Mouse (Mus musculus) stomach, embryonic 15.5 days (tissue): ENCODE measurements around the gene Reck. TPM values are rescaled to one million over a fixed set of nuclear protein-coding genes. Genes with fewer than 3 reads are reported as not detected.

Experiments used
- ATAC-seq: fragments of 200-750 bp; cut with Nextera tagmentation; 2 replicates; pipeline ENCODE4 v1.8.0; 2017; ENCODE audit warnings: low read depth, moderate number of reproducible peaks, moderate TSS enrichment; ENCODE audit not compliant: insufficient read depth, low FRiP score
- H3K27ac ChIP-seq: fragments of 300-500 bp; sonication (generic); 2 replicates; pipeline ENCODE4 v1.5.1; 2015; ENCODE audit warnings: mild to moderate bottlenecking, inconsistent platforms
- H3K27me3 ChIP-seq: fragments of 300-500 bp; sonication (generic); replicated peaks from 2 replicates; pipeline ENCODE4 v1.6.1; 2015; ENCODE audit warnings: inconsistent platforms
- H3K36me3 ChIP-seq: fragments of 300-500 bp; sonication (generic); 2 replicates; pipeline ENCODE4 v1.6.1; 2015; ENCODE audit warnings: inconsistent platforms
- H3K4me1 ChIP-seq: fragments of 300-500 bp; sonication (generic); 2 replicates; pipeline ENCODE4 v1.6.1; 2015; ENCODE audit warnings: inconsistent platforms
- H3K4me2 ChIP-seq: fragments of 300-500 bp; sonication (generic); 2 replicates; pipeline ENCODE4 v1.6.1; 2015; ENCODE audit warnings: mild to moderate bottlenecking, inconsistent platforms
- H3K4me3 ChIP-seq: fragments of 300-500 bp; sonication (generic); replicated peaks from 2 replicates; pipeline ENCODE4 v1.5.1; 2015; ENCODE audit warnings: inconsistent platforms
- H3K9ac ChIP-seq: fragments of 300-500 bp; sonication (generic); 2 replicates; pipeline ENCODE4 v1.6.1; 2015; ENCODE audit warnings: inconsistent platforms
- H3K9me3 ChIP-seq: fragments of 300-500 bp; sonication (generic); 2 replicates; pipeline ENCODE4 v1.6.1; 2016; ENCODE audit warnings: inconsistent platforms
- WGBS: fragments of 180-500 bp; shearing (Covaris S2); methylation state at CpG from one replicate; pipeline ENCODE4 v1.1.7; 2015; 5-methylcytosine and 5-hydroxymethylcytosine counted together
- polyA plus RNA-seq: library from polyadenylated mRNA; unstranded; fragments of >200 nt; fragmentation: Nextera tagmentation; extraction: Ambion mirVana; gene quantifications from 2 replicates; pipeline ENCODE4 v1.2.1, GENCODE M21; 2015

Gene Reck
- polyA plus RNA-seq, 1 experiment from 2014 or later, result 21.8 TPM

- Histone ChIP-seq H3K9me3 (no peaks in the 10 kb centered on the region), H3K9ac (no peak overlapping the region), H3K27me3 (no peaks in the 10 kb centered on the region), H3K4me1 (peaks cover 14% of the 10 kb centered on the region), H3K36me3 (no peaks in the 10 kb centered on the region), H3K4me3 (no peak overlapping the region), H3K4me2 (no peak overlapping the region), H3K27ac (no peak overlapping the region)
- no peak for ATAC-seq
- 93% methylated on average over 22 of the region's 22 CpGs for WGBS
Measured at GRCm38 (mm10) chr4:43983756-43984155, 108.4 kb downstream of the Reck start.

GRCm38 (mm10) chr4:43984326-43984725 lies 109.0 kb downstream of the Reck start:
- WGBS, result 88% methylated on average over 19 of the region's 19 CpGs
- Histone ChIP-seq H3K9me3 (no peaks in the 10 kb centered on the region), H3K36me3 (no peaks in the 10 kb centered on the region), H3K4me3 (no peak overlapping the region), H3K27ac (no peak overlapping the region), H3K4me1 (peaks cover 11% of the 10 kb centered on the region), H3K9ac (no peak overlapping the region), H3K27me3 (no peaks in the 10 kb centered on the region), H3K4me2 (no peak overlapping the region)
- ATAC-seq, result no peak

GRCm38 (mm10) chr4:43988976-43989375 lies 113.6 kb downstream of the Reck start:
- Histone ChIP-seq H3K9ac (no peak overlapping the region), H3K36me3 (no peaks in the 10 kb centered on the region), H3K9me3 (no peaks in the 10 kb centered on the region), H3K4me2 (no peak overlapping the region), H3K27ac (no peak overlapping the region), H3K4me1 (no peaks in the 10 kb centered on the region), H3K27me3 (no peaks in the 10 kb centered on the region), H3K4me3 (no peak overlapping the region)
- no peak for ATAC-seq
- 83% methylated on average over 3 of the region's 3 CpGs for WGBS

- no peak overlapping the region for H3K27ac ChIP-seq
- 92% methylated on average over 11 of the region's 11 CpGs for WGBS
- no peaks in the 10 kb centered on the region for H3K27me3 ChIP-seq
- H3K4me2 ChIP-seq, result no peak overlapping the region
- no peaks in the 10 kb centered on the region for H3K4me1 ChIP-seq
- H3K4me3 ChIP-seq, result no peak overlapping the region
- no peaks in the 10 kb centered on the region for H3K36me3 ChIP-seq
- H3K9ac ChIP-seq, result no peak overlapping the region
- H3K9me3 ChIP-seq, result no peaks in the 10 kb centered on the region
- ATAC-seq, result no peak
Measured at GRCm38 (mm10) chr4:43993072-43993471, 117.7 kb downstream of the Reck start.

GRCm38 (mm10) chr4:43994342-43994741 lies 119.0 kb downstream of the Reck start:
- no peak for ATAC-seq
- Histone ChIP-seq H3K9ac (no peak overlapping the region), H3K27ac (no peak overlapping the region), H3K4me1 (no peaks in the 10 kb centered on the region), H3K4me3 (no peak overlapping the region), H3K36me3 (no peaks in the 10 kb centered on the region), H3K9me3 (no peaks in the 10 kb centered on the region), H3K27me3 (no peaks in the 10 kb centered on the region), H3K4me2 (no peak overlapping the region)
- WGBS, result 52% methylated on average over 2 of the region's 2 CpGs

Other genes with a start within 250 kb of the Reck start
- 9.3 TPM in 2 replicates for gene Npr2, start 243.6 kb upstream of the Reck start, polyA plus RNA-seq
- gene Spag8, start 221.9 kb upstream of the Reck start, polyA plus RNA-seq, result 0.80 and 1.0 TPM in 2 replicates
- gene Hint2, start 219.1 kb upstream of the Reck start, polyA plus RNA-seq, result 108 and 116 TPM in 2 replicates
- gene Tmem8b, start 206.6 kb upstream of the Reck start, polyA plus RNA-seq, result 4.0 and 4.6 TPM in 2 replicates
- 2.5 and 4.1 TPM in 2 replicates for gene Fam221b, start 206.4 kb upstream of the Reck start, polyA plus RNA-seq
- not detected in 2 replicates for gene Olfr70, start 174.7 kb upstream of the Reck start, polyA plus RNA-seq
- gene Olfr71, start 165.3 kb upstream of the Reck start, polyA plus RNA-seq, result not detected in 2 replicates
- 0.67 and 0.87 TPM in 2 replicates for gene Hrct1, start 148.3 kb upstream of the Reck start, polyA plus RNA-seq
- 0.09 and 0.18 TPM in 2 replicates for gene Spaar, start 145.5 kb upstream of the Reck start, polyA plus RNA-seq
- gene Olfr159, start 104.5 kb upstream of the Reck start, polyA plus RNA-seq, result not detected in 2 replicates
- gene Olfr156, start 51.6 kb upstream of the Reck start, polyA plus RNA-seq, result not detected in 2 replicates
- gene Olfr157, start 35.3 kb upstream of the Reck start, polyA plus RNA-seq, result not detected in 2 replicates
- gene Olfr155, start 24.0 kb upstream of the Reck start, polyA plus RNA-seq, result not detected in 2 replicates
- 95.8 and 106 TPM in 2 replicates for gene Glipr2, start 81.9 kb downstream of the Reck start, polyA plus RNA-seq
- not detected in 2 replicates for gene Ccin, start 108.0 kb downstream of the Reck start, polyA plus RNA-seq
- 248 and 262 TPM in 2 replicates for gene Clta, start 128.9 kb downstream of the Reck start, polyA plus RNA-seq
- 27.8 and 29.8 TPM in 2 replicates for gene Gne, start 208.6 kb downstream of the Reck start, polyA plus RNA-seq